Mouse (Mus musculus): ENCODE measurements around the gene B4galt2. TPM values are rescaled to one million over a fixed set of nuclear protein-coding genes. Genes with fewer than 3 reads are reported as not detected.
A peak's percentile ranks its signal among the peaks of the same experiment; 100 is the strongest.

B4galt2 gene
- polyA plus RNA-seq, 1 experiment from 2014 or later, result 30.9 TPM

- Histone ChIP-seq H3K4me2 (ENCODE audit: low read depth) (no peak overlapping the region; the same call in 1 of the 2 replicates), H3K27me3 (ENCODE audit: control insufficient read depth, insufficient read depth, low read length) (no peaks in the 10 kb centered on the region), H3K9me3 (ENCODE audit: control insufficient read depth, low read length) (no peaks in the 10 kb centered on the region), H3K36me3 (ENCODE audit: control insufficient read depth, insufficient read depth, low read length) (peaks cover 5% of the 10 kb centered on the region; the same call in 1 of the 2 replicates), H3K9ac (ENCODE audit: low read length) (no peak overlapping the region), H3K4me3 (ENCODE audit: low read depth, low read length) (no peak overlapping the region), H3K4me1 (ENCODE audit: control insufficient read depth, insufficient read depth, low read length) (peaks cover 6% of the 10 kb centered on the region), H3K27ac (ENCODE audit: low read depth, low read length) (no peak overlapping the region)
- 90% methylated on average over 1 of the region's 1 CpGs for WGBS
- ATAC-seq (ENCODE audit: insufficient read depth, low FRiP score, low TSS enrichment) (no peak), DNase-seq (ENCODE audit: low spot score) (no peak)
These were observed 12.8 kb downstream of the B4galt2 start for GRCm38 (mm10) chr4:117870437-117870836.

GRCm38 (mm10) chr4:117869317-117869716, 14.0 kb downstream of the B4galt2 start:
- no peak overlapping the region for H3K9ac ChIP-seq (ENCODE audit: low read length)
- DNase-seq (ENCODE audit: low spot score) (no peak), ATAC-seq (ENCODE audit: insufficient read depth, low FRiP score, low TSS enrichment) (no peak)
- no peak overlapping the region for H3K4me3 ChIP-seq (ENCODE audit: low read depth, low read length)
- no peak overlapping the region for H3K4me2 ChIP-seq (ENCODE audit: low read depth)
- H3K27ac ChIP-seq (ENCODE audit: low read depth, low read length), result no peak overlapping the region
- H3K4me1 ChIP-seq (ENCODE audit: control insufficient read depth, insufficient read depth, low read length), result peaks cover 6% of the 10 kb centered on the region
- no peaks in the 10 kb centered on the region for H3K27me3 ChIP-seq (ENCODE audit: control insufficient read depth, insufficient read depth, low read length)
- no peaks in the 10 kb centered on the region for H3K9me3 ChIP-seq (ENCODE audit: control insufficient read depth, low read length)
- WGBS, result 63% methylated on average over 9 of the region's 9 CpGs
- no peaks in the 10 kb centered on the region for H3K36me3 ChIP-seq (ENCODE audit: control insufficient read depth, insufficient read depth, low read length)

- ATAC-seq (ENCODE audit: insufficient read depth, low FRiP score, low TSS enrichment) (peak; percentile 17; the same call in 1 of the 2 replicates), DNase-seq (ENCODE audit: low spot score) (peak; percentile 79)
- no peak overlapping the region for H3K27ac ChIP-seq (ENCODE audit: low read depth, low read length)
- no peaks in the 10 kb centered on the region for H3K27me3 ChIP-seq (ENCODE audit: control insufficient read depth, insufficient read depth, low read length)
- H3K36me3 ChIP-seq (ENCODE audit: control insufficient read depth, insufficient read depth, low read length), result no peaks in the 10 kb centered on the region
- H3K4me1 ChIP-seq (ENCODE audit: control insufficient read depth, insufficient read depth, low read length), result peaks cover 6% of the 10 kb centered on the region
- no peak overlapping the region for H3K4me3 ChIP-seq (ENCODE audit: low read depth, low read length)
- H3K4me2 ChIP-seq (ENCODE audit: low read depth), result no peak overlapping the region
- peak overlapping the region; percentile 3; the same call in 1 of the 2 replicates for H3K9ac ChIP-seq (ENCODE audit: low read length)
- WGBS, result 14% methylated on average over 24 of the region's 24 CpGs
- H3K9me3 ChIP-seq (ENCODE audit: control insufficient read depth, low read length), result no peaks in the 10 kb centered on the region
These were observed 15.5 kb downstream of the B4galt2 start for GRCm38 (mm10) chr4:117867823-117868222.

GRCm38 (mm10) chr4:117867000-117867399, 16.3 kb downstream of the B4galt2 start:
- no peaks in the 10 kb centered on the region for H3K27me3 ChIP-seq (ENCODE audit: control insufficient read depth, insufficient read depth, low read length)
- ATAC-seq (ENCODE audit: insufficient read depth, low FRiP score, low TSS enrichment) (no peak), DNase-seq (ENCODE audit: low spot score) (no peak)
- H3K9me3 ChIP-seq (ENCODE audit: control insufficient read depth, low read length), result no peaks in the 10 kb centered on the region
- no peak overlapping the region for H3K4me2 ChIP-seq (ENCODE audit: low read depth)
- H3K4me1 ChIP-seq (ENCODE audit: control insufficient read depth, insufficient read depth, low read length), result no peaks in the 10 kb centered on the region; the same call in 1 of the 2 replicates
- no peak overlapping the region for H3K27ac ChIP-seq (ENCODE audit: low read depth, low read length)
- no peak overlapping the region for H3K9ac ChIP-seq (ENCODE audit: low read length)
- H3K4me3 ChIP-seq (ENCODE audit: low read depth, low read length), result no peak overlapping the region
- WGBS, result 76% methylated on average over 6 of the region's 6 CpGs
- H3K36me3 ChIP-seq (ENCODE audit: control insufficient read depth, insufficient read depth, low read length), result no peaks in the 10 kb centered on the region

GRCm38 (mm10) chr4:117866083-117866482, 17.2 kb downstream of the B4galt2 start:
- WGBS, result 73% methylated on average over 9 of the region's 9 CpGs

GRCm38 (mm10) chr4:117862823-117863222, 20.5 kb downstream of the B4galt2 start:
- ATAC-seq (ENCODE audit: insufficient read depth, low FRiP score, low TSS enrichment) (no peak), DNase-seq (ENCODE audit: low spot score) (no peak)
- Histone ChIP-seq H3K4me1 (ENCODE audit: control insufficient read depth, insufficient read depth, low read length) (no peaks in the 10 kb centered on the region; the same call in 1 of the 2 replicates), H3K9ac (ENCODE audit: low read length) (no peak overlapping the region), H3K36me3 (ENCODE audit: control insufficient read depth, insufficient read depth, low read length) (no peaks in the 10 kb centered on the region), H3K27me3 (ENCODE audit: control insufficient read depth, insufficient read depth, low read length) (no peaks in the 10 kb centered on the region), H3K4me2 (ENCODE audit: low read depth) (no peak overlapping the region), H3K27ac (ENCODE audit: low read depth, low read length) (no peak overlapping the region), H3K4me3 (ENCODE audit: low read depth, low read length) (no peak overlapping the region), H3K9me3 (ENCODE audit: control insufficient read depth, low read length) (no peaks in the 10 kb centered on the region)
- WGBS, result 32% methylated on average over 4 of the region's 4 CpGs

More at GRCm38 (mm10) chr4:117866083-117866482, 17.2 kb downstream of the B4galt2 start:
- Histone ChIP-seq H3K4me1 (ENCODE audit: control insufficient read depth, insufficient read depth, low read length) (no peaks in the 10 kb centered on the region; the same call in 1 of the 2 replicates), H3K4me3 (ENCODE audit: low read depth, low read length) (no peak overlapping the region), H3K36me3 (ENCODE audit: control insufficient read depth, insufficient read depth, low read length) (no peaks in the 10 kb centered on the region), H3K9me3 (ENCODE audit: control insufficient read depth, low read length) (no peaks in the 10 kb centered on the region), H3K4me2 (ENCODE audit: low read depth) (no peak overlapping the region), H3K27ac (ENCODE audit: low read depth, low read length) (no peak overlapping the region), H3K27me3 (ENCODE audit: control insufficient read depth, insufficient read depth, low read length) (no peaks in the 10 kb centered on the region), H3K9ac (ENCODE audit: low read length) (no peak overlapping the region)
- DNase-seq (ENCODE audit: low spot score) (no peak), ATAC-seq (ENCODE audit: insufficient read depth, low FRiP score, low TSS enrichment) (no peak)

GRCm38 (mm10) chr4:117860570-117860969, 22.7 kb downstream of the B4galt2 start:
- WGBS, result 87% methylated on average over 9 of the region's 9 CpGs
- Histone ChIP-seq H3K36me3 (ENCODE audit: control insufficient read depth, insufficient read depth, low read length) (no peaks in the 10 kb centered on the region), H3K27me3 (ENCODE audit: control insufficient read depth, insufficient read depth, low read length) (no peaks in the 10 kb centered on the region), H3K4me1 (ENCODE audit: control insufficient read depth, insufficient read depth, low read length) (no peaks in the 10 kb centered on the region), H3K4me2 (ENCODE audit: low read depth) (no peak overlapping the region), H3K9me3 (ENCODE audit: control insufficient read depth, low read length) (no peaks in the 10 kb centered on the region), H3K9ac (ENCODE audit: low read length) (no peak overlapping the region), H3K4me3 (ENCODE audit: low read depth, low read length) (no peak overlapping the region), H3K27ac (ENCODE audit: low read depth, low read length) (no peak overlapping the region)
- DNase-seq (ENCODE audit: low spot score), result no peak
- ATAC-seq (ENCODE audit: insufficient read depth, low FRiP score, low TSS enrichment), result no peak

GRCm38 (mm10) chr4:117858794-117859193, 24.5 kb downstream of the B4galt2 start:
- no peak overlapping the region for H3K4me3 ChIP-seq (ENCODE audit: low read depth, low read length)
- no peak overlapping the region for H3K9ac ChIP-seq (ENCODE audit: low read length)
- H3K4me1 ChIP-seq (ENCODE audit: control insufficient read depth, insufficient read depth, low read length), result no peaks in the 10 kb centered on the region
- ATAC-seq (ENCODE audit: insufficient read depth, low FRiP score, low TSS enrichment) (no peak), DNase-seq (ENCODE audit: low spot score) (no peak)
- H3K27ac ChIP-seq (ENCODE audit: low read depth, low read length), result no peak overlapping the region
- H3K4me2 ChIP-seq (ENCODE audit: low read depth), result no peak overlapping the region
- H3K36me3 ChIP-seq (ENCODE audit: control insufficient read depth, insufficient read depth, low read length), result no peaks in the 10 kb centered on the region
- no peaks in the 10 kb centered on the region for H3K27me3 ChIP-seq (ENCODE audit: control insufficient read depth, insufficient read depth, low read length)
- H3K9me3 ChIP-seq (ENCODE audit: control insufficient read depth, low read length), result no peaks in the 10 kb centered on the region
- WGBS, result 82% methylated on average over 3 of the region's 3 CpGs

- Histone ChIP-seq H3K9ac (ENCODE audit: low read length) (no peak overlapping the region), H3K9me3 (ENCODE audit: control insufficient read depth, low read length) (no peaks in the 10 kb centered on the region), H3K27me3 (ENCODE audit: control insufficient read depth, insufficient read depth, low read length) (no peaks in the 10 kb centered on the region), H3K36me3 (ENCODE audit: control insufficient read depth, insufficient read depth, low read length) (no peaks in the 10 kb centered on the region), H3K4me3 (ENCODE audit: low read depth, low read length) (no peak overlapping the region), H3K4me1 (ENCODE audit: control insufficient read depth, insufficient read depth, low read length) (no peaks in the 10 kb centered on the region), H3K27ac (ENCODE audit: low read depth, low read length) (no peak overlapping the region), H3K4me2 (ENCODE audit: low read depth) (no peak overlapping the region)
- no peak for DNase-seq (ENCODE audit: low spot score)
- WGBS, result 84% methylated on average over 9 of the region's 9 CpGs
- ATAC-seq (ENCODE audit: insufficient read depth, low FRiP score, low TSS enrichment), result no peak
These were observed 28.1 kb downstream of the B4galt2 start for GRCm38 (mm10) chr4:117855146-117855545.

All from neural tube, embryonic 11.5 days (tissue).